Mouse (Mus musculus) mature B cell (primary cell): Measurements from ENCODE around the gene Tnk1.

Source experiments
- in situ Hi-C: fragments of 300-500 bp; cut with MboI; formaldehyde crosslinking; loops from 2 replicates; pipeline ENCODE4 v1.14.3; 2019

Gene Tnk1

DNA sequence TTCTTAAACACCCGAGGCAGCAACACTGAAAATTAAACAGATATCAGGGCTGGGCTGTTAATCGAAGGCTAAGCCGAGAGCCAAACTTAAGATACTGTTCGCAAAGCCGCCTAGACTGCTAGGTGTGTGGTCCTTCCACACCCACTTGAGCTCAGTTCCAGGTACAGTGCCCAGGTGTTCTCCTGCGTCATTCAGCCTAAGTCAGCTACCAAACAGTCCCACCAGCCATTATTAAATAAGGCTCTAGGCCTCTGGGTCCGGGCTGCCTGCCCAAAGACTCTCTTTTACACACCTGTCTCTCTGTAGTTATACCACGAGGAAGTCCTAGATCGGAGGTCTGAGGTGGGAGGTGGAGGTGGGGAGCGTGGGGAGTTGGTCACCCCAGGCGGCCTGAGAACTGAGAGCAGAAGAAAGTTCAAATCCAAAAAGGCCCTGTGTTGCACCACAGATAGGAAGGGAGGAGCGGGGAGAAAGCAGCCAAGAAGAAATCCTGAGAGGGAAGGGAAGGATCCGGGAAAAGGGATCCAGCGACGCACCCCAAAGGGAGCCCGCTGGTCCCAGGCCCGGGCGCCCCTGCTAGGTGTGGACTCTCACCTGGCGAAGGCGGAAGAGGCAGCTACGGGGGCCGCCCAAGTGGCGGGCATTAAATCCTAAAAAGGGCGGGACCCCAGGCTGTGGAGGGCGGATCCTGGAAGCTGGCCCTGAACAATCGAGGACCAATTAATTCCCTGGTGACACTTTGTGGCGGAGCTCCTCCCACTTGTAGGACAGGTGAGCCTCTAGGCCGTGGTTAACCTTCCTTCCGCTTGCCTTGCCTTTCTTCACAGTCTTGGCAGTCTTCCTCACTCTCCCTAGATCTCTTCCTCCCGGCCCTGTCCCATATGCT, at the start of gene Tnk1:
Gene Tnk1, minus strand, starts transcription at position 618 of the 886 bp plus-strand sequence.
- in situ Hi-C loops = no loop called here

GRCm38 (mm10) chr11:69904311-69904710, 45.8 kb upstream of the Tnk1 start:
- in situ Hi-C loops = no loop called here

GRCm38 (mm10) chr11:69902972-69903371, 44.4 kb upstream of the Tnk1 start:
- in situ Hi-C loops = no loop called here

GRCm38 (mm10) chr11:69901993-69902392, 43.5 kb upstream of the Tnk1 start:
- in situ Hi-C loops = no loop called here

DNA sequence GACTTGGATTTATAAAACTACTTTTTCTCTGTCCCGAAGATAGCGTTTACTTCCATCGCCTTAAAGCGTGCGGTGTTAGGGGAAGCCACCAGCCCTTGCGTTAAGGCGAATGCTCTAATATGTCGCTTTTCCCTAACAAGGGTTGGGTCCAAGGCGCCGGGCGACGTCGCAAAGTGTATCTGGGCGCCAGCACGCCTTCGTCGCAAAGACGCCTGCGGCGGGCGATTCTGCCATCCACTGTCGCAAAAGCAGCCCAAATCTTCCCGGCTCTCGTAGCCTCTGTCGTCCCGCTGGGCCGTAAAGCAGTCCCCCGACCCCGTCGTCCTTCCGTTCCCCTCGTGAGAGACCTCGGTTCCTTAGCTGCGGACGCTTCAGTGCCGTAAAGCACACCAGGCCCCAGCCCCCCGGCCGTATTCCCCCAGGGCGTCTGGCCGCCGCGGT, 42.9 kb upstream of the Tnk1 start:
- in situ Hi-C loops = no loop called here

DNA sequence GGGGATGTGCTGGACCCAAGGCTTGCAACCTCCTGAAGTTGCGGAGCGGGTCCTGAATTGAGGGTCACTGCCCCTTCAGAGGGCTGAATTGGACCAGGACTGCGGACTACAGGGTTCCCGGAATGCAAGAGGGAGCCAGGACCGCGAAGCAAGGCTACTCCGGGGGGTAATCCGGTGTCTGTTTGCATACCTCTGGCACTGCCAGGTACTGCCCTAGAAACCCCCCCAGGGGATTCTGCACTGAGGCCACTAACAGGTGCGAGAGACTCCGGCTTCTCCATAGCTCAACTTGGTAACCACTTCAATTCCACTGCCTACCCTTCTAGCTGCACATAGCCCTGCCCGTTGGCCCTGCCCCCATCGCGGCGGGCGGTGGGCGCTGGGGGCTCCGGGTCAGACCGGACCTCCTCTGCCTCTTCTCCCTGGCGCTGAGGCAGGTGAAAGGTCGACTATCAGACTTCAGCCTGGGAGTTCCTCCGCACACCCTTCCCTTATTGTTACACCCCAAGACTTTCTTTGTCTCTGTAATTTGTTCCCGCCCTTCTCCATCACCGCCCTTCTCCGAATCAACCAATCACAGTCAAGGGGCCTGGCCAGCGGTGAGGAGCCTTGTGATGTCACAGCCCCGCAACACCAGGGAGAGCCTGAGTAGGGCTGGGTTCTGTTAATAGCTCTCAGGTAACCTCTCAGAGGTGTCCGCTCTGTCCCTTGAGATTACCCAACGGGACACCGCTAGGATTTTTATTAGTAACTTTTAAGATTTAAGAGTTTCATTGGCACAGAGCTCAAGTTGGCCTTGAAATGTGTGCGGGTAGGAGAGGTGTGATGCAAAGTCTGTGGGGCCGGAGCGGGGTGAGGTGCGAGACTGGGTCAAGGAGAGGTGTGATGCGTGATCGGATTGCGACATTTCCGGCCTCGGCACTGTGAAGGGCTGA, 42.2 kb upstream of the Tnk1 start, which contains the start of the genes 2810408A11Rik and Neurl4:
Gene 2810408A11Rik, minus strand, starts transcription at position 517 of the 935 bp plus-strand sequence.
Gene Neurl4, plus strand, starts transcription at position 602 of the 935 bp plus-strand sequence.
- in situ Hi-C loops = no loop called here

GRCm38 (mm10) chr11:69899870-69900269, 41.3 kb upstream of the Tnk1 start:
- in situ Hi-C loops = no loop called here

- in situ Hi-C loops = no loop called here
Observed at GRCm38 (mm10) chr11:69895291-69895690, 36.8 kb upstream of the Tnk1 start, which contains the start of gene Acap1. TSS of gene Acap1 (minus strand) at chr11:69895539.

GRCm38 (mm10) chr11:69894671-69895070, 36.1 kb upstream of the Tnk1 start:
- in situ Hi-C loops = no loop called here

DNA sequence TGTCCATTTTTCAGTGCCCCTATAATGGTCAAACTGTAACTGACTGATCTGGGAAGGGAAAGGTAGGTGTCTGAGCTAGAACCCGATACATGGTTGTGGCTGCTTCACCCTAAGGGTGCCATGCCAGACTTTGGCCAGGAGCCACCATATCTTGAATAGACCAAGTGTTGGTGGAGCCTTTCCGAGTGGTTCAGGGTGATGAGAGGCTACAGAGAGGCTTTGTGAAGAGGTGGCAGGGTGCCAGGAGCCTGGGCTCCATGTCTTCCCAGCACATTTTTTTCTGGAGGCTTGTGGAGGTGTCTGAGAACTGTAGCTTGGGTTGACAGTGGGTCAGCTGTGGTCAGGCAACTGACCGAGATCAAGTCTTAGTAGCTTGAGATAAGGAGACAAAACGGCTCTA, 33.0 kb upstream of the Tnk1 start:
- in situ Hi-C loops = no loop called here

DNA sequence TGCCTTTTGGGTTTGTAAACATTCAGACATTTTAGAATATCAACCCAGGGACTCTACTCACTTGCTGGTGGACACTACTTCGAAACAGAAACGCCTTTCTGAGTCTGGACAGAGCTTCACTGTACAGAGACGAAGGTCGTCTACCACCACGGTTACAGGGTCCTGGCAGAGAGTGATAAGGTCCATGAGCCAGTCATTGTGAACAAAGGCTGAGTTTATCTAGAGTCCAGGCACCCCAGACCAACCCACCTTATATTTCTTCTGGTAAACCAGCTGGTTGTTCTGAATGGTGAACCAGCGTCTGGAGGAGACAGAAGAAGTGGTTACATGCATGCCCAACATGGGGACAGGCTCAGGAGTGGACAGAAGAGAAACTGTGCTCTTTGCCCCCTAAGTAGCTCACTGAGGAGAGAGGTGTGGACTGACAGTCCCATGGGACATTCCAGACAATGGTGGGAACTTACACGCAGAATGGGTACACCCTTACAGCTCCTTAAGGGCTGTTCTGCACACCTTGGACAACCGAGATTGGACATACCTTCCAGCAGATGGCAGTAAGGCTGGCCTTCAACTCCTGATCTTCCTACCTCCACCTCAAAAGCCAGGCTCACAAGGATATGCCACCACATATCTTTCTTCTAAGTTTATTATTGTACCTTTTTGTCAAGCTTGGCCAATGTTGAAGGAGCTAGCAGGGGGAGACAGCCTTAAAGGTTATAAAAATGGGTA, 28.5 kb upstream of the Tnk1 start:
- in situ Hi-C loops = no loop called here

DNA sequence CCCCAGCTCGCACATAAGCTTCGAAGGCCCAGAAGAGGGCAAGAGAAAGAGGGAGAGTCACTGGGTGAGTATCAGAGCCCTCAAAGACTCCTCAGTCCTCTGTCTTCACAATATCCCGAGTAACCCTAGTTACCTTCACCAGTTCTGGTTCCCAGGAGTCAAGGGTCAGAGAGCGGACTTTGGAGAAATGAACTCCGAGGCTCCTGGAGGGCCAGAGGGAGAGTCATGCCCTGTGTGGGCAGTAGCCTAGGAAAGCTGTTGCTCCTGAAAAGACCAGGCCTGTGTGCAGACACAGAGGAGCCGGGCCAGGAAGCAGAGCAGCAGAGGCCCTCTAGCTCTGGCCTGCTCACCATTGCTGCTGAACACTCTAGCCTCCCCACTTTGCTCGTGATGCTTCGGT, 26.1 kb upstream of the Tnk1 start:
- in situ Hi-C loops = no loop called here

DNA sequence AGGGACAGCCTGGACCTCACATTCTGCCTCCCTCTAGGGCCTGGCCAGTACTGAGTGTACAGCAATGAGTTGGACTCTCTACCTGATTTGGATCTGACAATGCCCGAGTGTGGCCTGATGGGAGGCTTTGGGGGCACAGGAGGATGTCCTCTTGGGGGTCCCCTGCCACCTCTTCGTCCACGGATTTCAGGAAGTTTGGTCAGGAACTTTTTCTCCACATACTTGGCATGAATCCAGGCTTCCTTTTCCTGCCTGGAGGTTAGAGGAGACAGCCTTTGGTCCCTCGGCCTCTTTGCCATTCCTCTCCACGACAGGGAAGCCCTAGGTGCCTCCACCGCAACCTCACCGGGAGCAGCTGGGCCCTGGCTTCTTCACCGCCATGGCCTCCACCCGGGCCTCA, 25.7 kb upstream of the Tnk1 start:
- in situ Hi-C loops = no loop called here

GRCm38 (mm10) chr11:69883527-69884151, 25.1 kb upstream of the Tnk1 start:
- in situ Hi-C loops = no loop called here

GRCm38 (mm10) chr11:69883066-69883465, 24.5 kb upstream of the Tnk1 start:
- in situ Hi-C loops = no loop called here

DNA sequence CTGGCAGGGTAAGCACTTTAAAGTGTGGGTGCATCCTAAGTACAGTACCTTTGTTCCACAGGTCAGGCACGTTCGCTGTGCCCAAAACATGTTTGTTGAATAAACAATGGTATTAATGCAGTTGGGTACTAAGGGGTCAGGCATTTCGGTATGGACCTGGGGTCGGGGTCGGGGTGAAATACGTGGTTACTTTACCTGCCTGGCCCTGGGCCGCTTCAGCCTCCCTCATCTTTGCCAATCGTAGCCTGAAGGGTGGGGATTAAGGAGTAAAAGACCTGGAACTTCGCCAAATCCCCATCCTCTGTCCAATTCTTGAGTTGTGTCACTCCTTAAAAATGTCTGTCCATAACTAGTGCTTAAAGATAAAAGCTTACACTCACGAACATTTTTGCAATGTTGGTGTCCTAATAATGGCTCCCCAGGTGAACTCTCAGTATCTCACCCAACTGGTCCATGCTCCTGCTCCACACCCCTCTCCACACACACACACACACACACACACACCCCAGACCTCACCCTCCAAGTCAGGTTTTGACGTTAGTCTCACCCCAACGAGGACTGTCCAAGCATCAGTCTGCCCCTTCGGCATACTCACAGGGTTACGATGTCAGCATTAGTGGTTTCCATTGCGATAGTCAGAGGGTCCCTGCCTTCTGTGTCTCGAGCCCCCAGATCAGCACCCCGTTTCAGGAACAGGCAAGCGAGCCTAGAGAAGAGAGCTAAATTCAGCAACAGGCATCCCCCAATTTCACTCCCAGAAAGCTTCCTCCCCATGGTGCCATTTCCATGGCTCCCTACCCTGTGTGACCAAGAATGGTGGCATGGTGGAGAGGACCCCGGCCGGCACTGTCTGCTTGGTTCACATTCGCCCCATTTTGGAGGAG, 23.5 kb upstream of the Tnk1 start:
- in situ Hi-C loops = no loop called here

DNA sequence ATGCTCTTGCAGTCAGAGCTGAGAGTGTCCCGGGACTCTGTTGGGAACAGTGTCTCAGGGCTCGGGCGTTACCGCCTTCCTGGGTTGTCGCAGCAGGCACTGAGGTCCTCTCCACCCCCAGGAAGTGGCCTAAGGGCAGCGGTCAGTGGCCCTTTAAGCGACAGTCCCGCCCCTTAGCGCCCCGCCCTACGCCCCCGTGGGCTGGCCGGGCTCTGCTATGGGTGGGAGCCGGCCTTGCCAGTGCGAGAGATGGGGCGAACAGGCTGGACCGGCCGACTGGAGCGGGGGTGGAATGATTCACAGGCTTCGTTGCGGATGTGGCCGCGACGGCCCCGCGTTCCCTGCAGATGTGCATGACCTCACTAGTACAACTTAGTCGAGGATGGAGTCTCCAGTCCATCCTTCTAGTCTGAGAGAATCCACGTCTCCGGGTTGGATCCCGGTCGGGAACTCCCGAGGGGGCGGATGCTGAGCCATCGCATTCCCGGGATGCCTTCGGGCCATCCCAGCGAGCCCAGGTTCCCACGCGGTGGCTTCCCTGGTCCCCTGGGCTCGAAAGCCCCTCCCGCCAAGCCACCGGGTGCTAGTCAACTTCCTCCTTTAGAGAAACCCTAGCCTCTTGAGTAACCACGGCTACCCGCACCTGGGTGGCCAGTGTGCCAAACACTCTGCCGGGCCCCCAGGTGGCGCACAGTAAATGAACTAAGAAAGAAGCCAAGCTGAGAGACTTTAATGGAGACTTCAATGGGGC, 22.5 kb upstream of the Tnk1 start, which contains the start of gene Kctd11:
Gene Kctd11, minus strand, starts transcription at position 554 of the 751 bp plus-strand sequence.
- in situ Hi-C loops = no loop called here

GRCm38 (mm10) chr11:69880506-69880852, 21.9 kb upstream of the Tnk1 start:
- in situ Hi-C loops = no loop called here

- in situ Hi-C loops = loop anchor here (5.0 kb wide), 1 partner anchor 122 kb away; the partner anchor contains the start of gene Polr2a
Observed at GRCm38 (mm10) chr11:69879711-69880110, 21.2 kb upstream of the Tnk1 start.
